Mouse (Mus musculus) Patski (cell line): ENCODE data around the gene Svop. TPM values are rescaled to one million over a fixed set of nuclear protein-coding genes. Genes with fewer than 3 reads are reported as not detected.

ENCODE experiments used
- ATAC-seq: fragments of 100-300 bp; one replicate; pipeline ENCODE4 v1.8.0; 2021
- CTCF ChIA-PET: fragments of 350-600 bp; sonication (Branson Sonifier 250); formaldehyde crosslinking; loops from one replicate; lab custom pipeline; 2022; ENCODE audit warnings: inconsistent platforms; lab: Charles Lee
- POLR2A ChIA-PET: fragments of 350-600 bp; sonication (Branson Sonifier 250); formaldehyde crosslinking; loops from one replicate; lab custom pipeline; 2022; ENCODE audit warnings: antibody characterized with exemption, inconsistent platforms; lab: Charles Lee
- DNase-seq: peaks from one replicate; pipeline ENCODE4 v3.0.0-alpha.2; 2011; ENCODE audit warnings: low read depth, low spot score
- H3K27me3 ChIP-seq: fragments of 371-371 bp; one replicate; pipeline ENCODE4 v1.5.1; 2021
- CTCF ChIP-seq: fragments of 100-300 bp; IDR thresholded peaks from one replicate; pipeline ENCODE4 v1.5.1; 2021
- in situ Hi-C: fragments of 300-500 bp; cut with MboI; formaldehyde crosslinking; loops from 3 replicates; pipeline ENCODE4 v1.11.1; 2018; ENCODE audit warnings: low pct_unique_long_range_greater_than_20kb, mixed read lengths
- polyA plus RNA-seq: library from polyadenylated mRNA; unstranded; gene quantifications from one replicate; pipeline ENCODE4 v1.2.3, GENCODE M21; 2021

Svop gene
- polyA plus RNA-seq, 1 experiment from 2014 or later, result 0.06 TPM

DNA sequence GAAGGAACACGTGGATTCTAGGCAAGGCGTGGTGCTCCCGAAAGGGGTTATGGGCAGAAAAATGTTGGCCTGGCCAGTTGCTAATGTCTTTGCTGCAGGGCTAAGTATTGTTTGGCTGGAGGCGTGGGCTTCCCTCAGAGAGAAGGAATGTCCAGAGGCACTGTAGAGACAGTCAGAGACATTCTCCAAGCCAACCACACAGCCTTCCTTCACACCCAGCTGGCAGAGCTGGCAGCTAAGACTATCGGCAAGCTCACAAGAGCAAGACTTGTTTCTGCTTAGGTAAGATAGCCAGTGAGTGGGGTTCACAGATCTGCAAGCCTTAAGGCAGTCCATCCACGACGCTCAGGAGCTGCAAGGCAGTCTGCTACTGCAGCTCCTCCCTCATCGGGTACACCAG lies 114.1 kb downstream of the Svop start:
- in situ Hi-C loops, result loop anchor here (25.0 kb wide), 1 partner anchor 1535 kb away; the partner anchor contains the start of gene Pxn
- ATAC-seq, result no peak
- POLR2A ChIA-PET, result interaction anchor here (0.6 kb wide), 1 partner anchor 10 kb away, joined by 5 read pairs; no protein-coding TSS in a partner anchor
- TF ChIP-seq CTCF, result no peak
- H3K27me3 ChIP-seq, result no peaks in the 10 kb centered on the region
- DNase-seq, result no peak
- CTCF ChIA-PET, result interaction anchor here (1.2 to 1.5 kb wide), 2 partner anchors 68 to 70 kb away, joined by 4 to 5 read pairs; no protein-coding TSS in a partner anchor

Other genes with a start within 250 kb of the Svop start
- 160 TPM for gene Coro1c, start 182.8 kb downstream of the Svop start, polyA plus RNA-seq
- gene Ssh1, start 97.7 kb downstream of the Svop start, polyA plus RNA-seq, result 17.5 TPM
- 0.18 TPM for gene Dao, start 87.9 kb downstream of the Svop start, polyA plus RNA-seq
- 36.2 TPM for gene Usp30, start 26.1 kb downstream of the Svop start, polyA plus RNA-seq
- gene Alkbh2, start 36.6 kb upstream of the Svop start, polyA plus RNA-seq, result 34.1 TPM
- gene Ung, start 38.8 kb upstream of the Svop start, polyA plus RNA-seq, result 13.2 TPM
- gene Acacb, start 55.0 kb upstream of the Svop start, polyA plus RNA-seq, result 13.4 TPM
- not detected for gene Foxn4, start 182.2 kb upstream of the Svop start, polyA plus RNA-seq
- gene Myo1h, start 197.6 kb upstream of the Svop start, polyA plus RNA-seq, result 0.40 TPM